Mouse (Mus musculus) adrenal gland, postnatal 0 days (tissue): ENCODE data around the gene Sult1c2. TPM values are rescaled to one million over a fixed set of nuclear protein-coding genes. Genes with fewer than 3 reads are reported as not detected.

ENCODE experiments used
- polyA plus RNA-seq: library from polyadenylated mRNA; unstranded; fragments of >200 nt; fragmentation: Nextera tagmentation; extraction: Ambion mirVana; gene quantifications from 2 replicates; pipeline ENCODE4 v1.2.1, GENCODE M21; 2015

Sult1c2 gene
- polyA plus RNA-seq: 0.25 and 0.79 TPM in 2 replicates

GRCm38 (mm10) chr17:53846206-53846605, at the start of gene Sult1c2:
TSS of gene Sult1c2 (minus strand) at chr17:53846339.

Other genes starting within 250 kb of the Sult1c2 start
- 11.8 and 12.4 TPM in 2 replicates for gene Sgo1, start 157.0 kb downstream of the Sult1c2 start, polyA plus RNA-seq
- gene Sult1c1, start 144.3 kb upstream of the Sult1c2 start, polyA plus RNA-seq: not detected in 2 replicates